Mouse (Mus musculus) layer of hippocampus, adult 9-10 months (tissue): Measurements from ENCODE around the gene Iffo2.

Experiments
- DNase-seq: peaks from one replicate; pipeline ENCODE4 v3.0.0; 2022; ENCODE audit warnings: low spot score

Gene Iffo2

GRCm38 (mm10) chr4:139532081-139532480, 1.7 kb downstream of the Iffo2 start:
- no peak for DNase-seq

GRCm38 (mm10) chr4:139535127-139535695, 4.9 kb downstream of the Iffo2 start:
- DNase-seq, result no peak

- no peak for DNase-seq
These were observed 5.4 kb downstream of the Iffo2 start for GRCm38 (mm10) chr4:139535719-139536118.

- DNase-seq, result no peak
These were observed 6.4 kb downstream of the Iffo2 start for GRCm38 (mm10) chr4:139536706-139537105.

GRCm38 (mm10) chr4:139540784-139541183, 10.4 kb downstream of the Iffo2 start:
- no peak for DNase-seq

- no peak for DNase-seq
These were observed 15.4 kb downstream of the Iffo2 start for GRCm38 (mm10) chr4:139545791-139546190.

- DNase-seq, result no peak
These were observed 19.1 kb downstream of the Iffo2 start for GRCm38 (mm10) chr4:139549448-139549847.

- DNase-seq, result no peak
These were observed 24.9 kb downstream of the Iffo2 start for GRCm38 (mm10) chr4:139555235-139555634.

GRCm38 (mm10) chr4:139555951-139556350, 25.6 kb downstream of the Iffo2 start:
- DNase-seq, result no peak

GRCm38 (mm10) chr4:139568361-139568760, 38.0 kb downstream of the Iffo2 start:
- no peak for DNase-seq

- DNase-seq, result no peak
These were observed 40.4 kb downstream of the Iffo2 start for GRCm38 (mm10) chr4:139570756-139571155.

- no peak for DNase-seq
These were observed 42.7 kb downstream of the Iffo2 start for GRCm38 (mm10) chr4:139572928-139573512.

- DNase-seq, result peak; percentile 94
These were observed 43.9 kb downstream of the Iffo2 start for GRCm38 (mm10) chr4:139574156-139574798.

- no peak for DNase-seq
These were observed 44.7 kb downstream of the Iffo2 start for GRCm38 (mm10) chr4:139574799-139575672.

GRCm38 (mm10) chr4:139575673-139576003, 45.3 kb downstream of the Iffo2 start:
- no peak for DNase-seq

GRCm38 (mm10) chr4:139576251-139576880, 46.0 kb downstream of the Iffo2 start:
- no peak for DNase-seq

- DNase-seq, result no peak
These were observed 46.7 kb downstream of the Iffo2 start for GRCm38 (mm10) chr4:139577006-139577405.

- DNase-seq, result no peak
These were observed 48.0 kb downstream of the Iffo2 start for GRCm38 (mm10) chr4:139578389-139578788.

- no peak for DNase-seq
These were observed 48.7 kb downstream of the Iffo2 start for GRCm38 (mm10) chr4:139579003-139579402.

- DNase-seq, result no peak
These were observed 49.1 kb downstream of the Iffo2 start for GRCm38 (mm10) chr4:139579466-139579865.

GRCm38 (mm10) chr4:139580663-139581336, 50.5 kb downstream of the Iffo2 start:
- DNase-seq, result no peak
